Mouse (Mus musculus) hindlimb bud, embryonic 11.5 days (tissue): ENCODE results near the gene Rps24.
A peak's percentile ranks its signal among the peaks of the same experiment; 100 is the strongest.

Experiments
- DNase-seq: peaks from one replicate; pipeline ENCODE4 v3.0.0-alpha.2; 2012; ENCODE audit warnings: low read depth, low spot score; ENCODE audit errors: extremely low spot score

The Rps24 gene

DNA sequence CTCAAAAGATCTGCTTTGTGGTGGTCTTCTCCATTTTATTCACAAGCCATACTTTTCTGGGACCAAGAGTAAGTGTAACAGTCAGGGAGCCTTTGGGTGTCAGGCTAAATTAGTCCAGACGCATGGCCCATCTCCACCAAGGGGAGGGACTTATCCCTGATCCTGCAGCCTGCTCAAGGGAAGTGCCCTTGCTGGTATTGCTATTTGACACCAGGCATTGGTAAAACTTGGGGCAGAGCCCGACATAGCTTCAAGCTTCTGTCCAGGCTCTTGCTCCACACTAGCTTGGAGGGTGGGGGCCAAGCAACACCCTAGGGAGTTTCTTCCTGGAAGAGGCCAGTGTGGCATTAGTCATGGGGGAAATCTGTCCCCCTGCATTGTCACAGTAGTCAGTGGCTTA is 23.8 kb downstream of the Rps24 start:
- no peak for DNase-seq

DNA sequence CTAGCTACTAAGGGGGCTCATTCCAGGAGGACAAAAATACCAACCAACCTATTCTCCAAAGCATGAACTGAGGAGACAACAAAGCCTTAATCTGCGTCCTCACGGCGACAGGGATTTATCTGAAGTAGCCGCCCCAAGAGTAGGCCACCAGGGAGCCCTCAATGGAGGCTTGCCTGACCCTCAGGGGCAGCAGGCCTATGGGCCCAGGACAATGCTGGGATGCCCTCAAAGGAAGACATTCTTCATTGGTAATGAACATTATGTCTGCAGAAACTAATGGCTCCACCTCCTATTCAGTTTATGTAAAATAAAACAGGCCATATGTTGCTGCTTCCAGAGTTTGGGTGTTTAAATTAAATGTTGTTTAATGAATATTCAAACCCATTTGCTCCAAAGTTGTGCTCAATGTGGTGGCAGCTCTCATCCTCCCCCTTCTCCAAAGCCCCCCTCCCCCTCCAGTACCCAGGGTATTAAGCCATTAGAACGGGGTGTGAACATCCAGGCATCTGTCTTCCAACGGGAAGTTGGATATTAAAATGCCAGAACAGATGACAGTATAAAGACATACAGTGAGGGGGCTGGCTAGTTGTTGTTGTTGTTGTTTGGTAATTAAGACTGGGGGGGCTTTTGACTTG is 25.7 kb downstream of the Rps24 start:
- no peak for DNase-seq

DNA sequence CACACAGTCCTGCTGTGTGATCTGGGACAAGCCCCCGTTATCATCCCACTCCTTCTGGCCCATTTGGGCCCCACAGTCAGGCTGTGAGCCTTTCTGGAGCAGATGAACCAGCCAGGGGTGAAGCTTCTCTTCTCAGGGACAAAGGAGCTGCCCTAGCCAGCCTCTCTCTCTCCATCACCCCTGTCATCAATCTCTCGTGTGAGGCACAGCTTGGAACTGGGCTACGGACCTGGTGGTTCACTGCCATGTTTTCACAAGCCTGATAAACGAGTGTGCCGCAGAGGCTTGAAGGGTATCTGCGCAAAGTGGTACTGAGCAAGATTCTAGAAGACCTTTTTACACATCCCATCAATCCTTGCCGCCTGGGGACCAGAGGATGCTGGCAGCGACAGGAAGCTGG is 34.7 kb downstream of the Rps24 start:
- DNase-seq, result no peak

DNA sequence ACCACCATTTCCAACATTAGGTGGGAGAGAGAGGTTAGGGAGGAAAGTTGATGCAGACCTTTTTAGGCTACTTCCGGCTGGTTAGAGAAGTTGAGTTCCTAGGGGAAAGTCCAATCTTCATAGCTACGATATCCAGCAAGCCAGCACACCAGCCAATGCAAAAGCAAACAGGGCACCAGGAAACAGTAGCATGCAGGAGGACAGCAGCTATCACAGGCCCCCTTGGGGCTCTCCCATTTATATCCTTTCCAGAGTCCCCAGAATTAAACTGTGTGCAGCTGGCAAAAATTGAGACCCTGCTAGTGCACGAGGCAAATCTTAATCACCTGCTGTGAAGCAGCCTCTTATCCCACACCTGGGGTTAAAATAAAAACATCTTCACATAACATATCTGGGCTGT is 38.2 kb downstream of the Rps24 start:
- no peak for DNase-seq

DNA sequence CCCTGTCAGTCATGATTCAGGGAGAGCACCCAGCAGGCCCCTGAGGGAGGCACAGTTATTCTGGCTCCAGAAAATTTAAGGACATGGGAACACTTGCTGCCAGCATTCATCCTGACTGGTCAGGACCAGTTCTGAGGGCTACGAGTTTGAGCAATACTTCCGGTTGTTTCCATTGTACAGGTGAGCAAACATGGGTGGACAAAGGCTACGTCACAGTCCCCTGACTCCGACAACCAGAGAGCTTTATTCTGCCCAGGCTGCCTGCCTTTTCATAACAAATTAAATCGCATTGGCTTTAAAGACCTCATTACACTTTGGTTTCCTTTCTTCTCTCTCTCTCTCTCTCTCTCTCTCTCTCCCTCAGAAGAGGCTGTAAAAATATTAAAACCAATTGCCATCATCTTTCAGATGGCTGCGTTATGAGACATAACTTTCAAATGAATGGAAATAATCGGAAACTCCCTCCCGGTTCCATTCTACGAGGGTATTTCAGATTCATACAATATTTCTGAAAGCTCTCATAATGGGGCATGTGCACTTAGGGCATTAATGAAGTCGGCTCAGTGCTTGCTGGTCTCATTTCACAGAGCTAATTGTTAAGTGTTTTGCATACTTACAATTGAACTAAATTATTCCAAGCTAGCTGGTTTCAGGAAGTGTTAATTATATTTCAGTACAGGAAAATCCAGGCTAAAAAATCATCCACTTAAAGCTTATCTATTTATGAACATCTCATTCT is 38.9 kb downstream of the Rps24 start:
- DNase-seq, result no peak

DNA sequence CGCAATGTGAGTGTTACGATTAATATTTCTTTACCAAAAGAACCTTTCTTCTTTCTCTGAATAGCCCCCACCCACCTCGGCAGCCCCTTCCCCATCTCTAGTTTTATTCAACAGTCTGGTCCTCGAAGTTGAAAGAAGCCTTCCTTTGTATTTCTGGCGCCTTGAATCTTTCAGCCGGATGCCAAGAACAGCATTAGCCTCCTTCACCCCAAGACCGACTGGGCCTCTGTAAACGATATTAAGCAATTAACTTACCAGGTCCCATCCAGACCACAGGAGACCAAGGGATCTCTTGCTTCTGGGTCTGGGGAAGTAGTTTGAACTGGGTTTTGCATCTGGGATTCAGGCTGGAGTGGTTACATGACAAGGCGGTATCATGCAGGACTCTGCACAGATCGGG is 39.5 kb downstream of the Rps24 start:
- no peak for DNase-seq

DNA sequence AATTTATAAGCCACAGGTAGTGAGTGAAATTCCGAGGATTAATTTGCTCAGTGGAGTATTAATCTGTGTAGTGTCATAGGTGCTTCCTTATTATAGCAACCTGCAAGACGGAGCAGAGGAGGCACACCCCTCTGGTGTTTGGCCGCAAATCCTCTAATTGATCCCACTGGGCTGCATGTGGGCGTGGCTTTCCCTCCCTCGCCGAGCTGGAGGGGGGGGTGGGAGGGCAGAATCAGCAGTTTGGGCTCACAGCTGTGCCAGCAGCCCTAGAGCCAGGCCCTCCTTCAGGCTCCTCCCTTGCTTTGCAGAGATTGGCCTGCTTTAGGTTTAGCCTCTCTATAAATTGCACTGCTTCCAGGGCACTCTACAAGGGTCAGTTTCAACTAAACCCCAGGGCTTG is 43.3 kb downstream of the Rps24 start:
- peak; percentile 28 for DNase-seq

DNA sequence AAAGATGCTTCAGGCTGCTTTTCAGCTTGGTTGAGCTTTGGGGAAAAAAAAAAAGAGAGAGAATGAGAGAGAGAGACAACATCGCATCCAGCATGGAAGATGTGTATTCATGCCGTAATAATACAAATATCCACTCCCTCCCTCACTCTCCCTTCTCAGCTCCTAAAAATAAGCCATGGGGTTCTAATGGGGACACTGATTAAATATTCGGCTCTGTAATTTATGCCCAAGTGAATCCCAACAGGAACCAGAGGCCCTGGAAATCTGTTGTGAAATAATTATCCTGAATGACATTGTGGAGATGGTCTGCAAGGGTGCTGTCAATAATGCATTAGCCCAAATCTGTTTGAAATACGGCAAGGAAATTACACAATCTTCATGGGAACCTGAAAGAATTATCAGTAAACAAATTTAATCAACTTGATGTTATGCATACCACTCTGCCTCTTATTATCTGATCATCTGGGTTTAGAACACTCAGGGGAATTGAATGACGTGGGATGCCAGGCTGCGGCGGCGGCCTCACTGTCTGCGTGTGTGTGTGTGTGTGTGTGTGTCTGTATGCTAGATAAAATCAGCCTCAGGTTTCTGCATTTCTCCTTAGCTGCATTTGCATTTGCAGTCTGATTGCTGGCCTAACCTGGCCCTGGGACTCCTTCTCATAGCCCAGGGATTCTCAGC is 48.1 kb downstream of the Rps24 start:
- no peak for DNase-seq

DNA sequence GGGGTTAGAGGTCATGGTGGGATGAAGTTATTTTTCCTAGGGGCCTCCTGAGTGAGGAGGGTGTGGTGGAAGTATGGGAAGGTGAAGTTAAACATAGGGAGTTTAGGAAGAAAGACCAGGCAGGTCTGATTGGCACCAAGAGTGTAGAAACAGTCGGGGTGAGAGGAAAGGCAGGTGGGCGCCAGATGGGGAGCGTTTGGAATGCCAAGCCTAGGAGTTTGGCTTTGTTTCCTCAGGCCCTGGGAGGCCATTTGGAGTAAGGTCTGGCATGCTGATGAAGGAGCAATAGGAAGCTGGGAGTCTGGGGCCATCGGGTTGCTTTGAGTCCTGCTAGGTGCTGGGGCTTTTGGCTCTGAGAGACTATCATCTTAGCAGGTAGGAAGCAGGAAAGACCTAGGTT is 56.0 kb downstream of the Rps24 start:
- no peak for DNase-seq

DNA sequence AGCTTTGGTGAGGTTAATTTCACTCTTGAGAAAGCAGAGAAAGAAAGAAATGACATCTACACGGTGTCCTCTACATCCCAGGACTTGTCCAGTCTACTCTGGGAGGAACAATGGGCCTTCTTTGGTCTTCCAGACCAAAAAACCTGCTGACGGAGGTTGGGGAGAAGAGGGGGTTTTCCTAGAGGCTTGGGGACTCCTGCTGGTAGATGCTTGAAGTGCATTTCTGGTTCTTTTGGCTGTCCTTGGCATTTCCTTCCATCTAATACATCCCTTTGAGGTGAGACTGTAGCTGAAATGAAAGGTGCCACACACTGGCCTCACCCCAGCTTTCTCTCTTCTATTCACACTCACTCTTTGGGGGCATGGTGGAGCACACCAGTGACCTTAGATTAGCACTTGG is 57.1 kb downstream of the Rps24 start:
- no peak for DNase-seq
